Mouse (Mus musculus) forebrain, embryonic 13.5 days (tissue): ENCODE data around the gene Ccdc40. TPM values are rescaled to one million over a fixed set of nuclear protein-coding genes. Genes with fewer than 3 reads are reported as not detected.

ENCODE experiments used
- ATAC-seq: fragments of 200-750 bp; cut with Nextera tagmentation; 2 replicates; pipeline ENCODE4 v1.8.0; 2017
- H3K27ac ChIP-seq: fragments of 300-500 bp; sonication (generic); 2 replicates; pipeline ENCODE4 v1.5.1; 2015; ENCODE audit warnings: inconsistent platforms, mild to moderate bottlenecking, moderate library complexity
- H3K27me3 ChIP-seq: fragments of 300-500 bp; sonication (generic); 2 replicates; pipeline ENCODE4 v1.6.1; 2015; ENCODE audit warnings: mild to moderate bottlenecking, inconsistent platforms
- H3K36me3 ChIP-seq: fragments of 300-500 bp; sonication (generic); 2 replicates; pipeline ENCODE4 v1.6.1; 2015; ENCODE audit warnings: mild to moderate bottlenecking, inconsistent platforms; ENCODE audit not compliant: poor library complexity, severe bottlenecking
- H3K4me1 ChIP-seq: fragments of 300-500 bp; sonication (generic); 2 replicates; pipeline ENCODE4 v1.6.1; 2015; ENCODE audit warnings: inconsistent platforms
- H3K4me2 ChIP-seq: fragments of 300-500 bp; sonication (generic); 2 replicates; pipeline ENCODE4 v1.6.1; 2015; ENCODE audit warnings: inconsistent platforms, mild to moderate bottlenecking, moderate library complexity
- H3K4me3 ChIP-seq: fragments of 300-500 bp; sonication (generic); 2 replicates; pipeline ENCODE4 v1.5.1; 2015; ENCODE audit warnings: mild to moderate bottlenecking, inconsistent platforms
- H3K9ac ChIP-seq: fragments of 300-500 bp; sonication (generic); 2 replicates; pipeline ENCODE4 v1.6.1; 2015; ENCODE audit warnings: mild to moderate bottlenecking, inconsistent platforms
- H3K9me3 ChIP-seq: fragments of 300-500 bp; sonication (generic); replicated peaks from 2 replicates; pipeline ENCODE4 v1.6.1; 2016; ENCODE audit warnings: inconsistent platforms
- WGBS: fragments of 180-500 bp; shearing (Covaris S2); methylation state at CpG from one replicate; pipeline ENCODE4 v1.1.7; 2015; 5-methylcytosine and 5-hydroxymethylcytosine counted together
- polyA plus RNA-seq: library from polyadenylated mRNA; unstranded; fragments of >200 nt; fragmentation: Nextera tagmentation; extraction: Ambion mirVana; gene quantifications from 2 replicates; pipeline ENCODE4 v1.2.1, GENCODE M21; 2015

The Ccdc40 gene
- polyA plus RNA-seq, 1 experiment from 2014 or later = 14.3 TPM

GRCm38 (mm10) chr11:119223124-119223890 lies 5.1 kb upstream of the Ccdc40 start:
- ATAC-seq = no peak
- H3K4me2 ChIP-seq = no peak overlapping the region
- H3K27ac ChIP-seq = no peak overlapping the region; the same call in 1 of the 2 replicates
- H3K36me3 ChIP-seq = 0 out of 2 replicates have a peak, but pooled peaks cover 6% of the 10 kb centered on the region
- no peaks in the 10 kb centered on the region for H3K27me3 ChIP-seq
- WGBS = 79% methylated on average over 20 of the region's 20 CpGs
- H3K4me1 ChIP-seq = peaks cover 83% of the 10 kb centered on the region
- no peak overlapping the region for H3K9ac ChIP-seq
- no peak overlapping the region for H3K4me3 ChIP-seq
- H3K9me3 ChIP-seq = no peaks in the 10 kb centered on the region

DNA sequence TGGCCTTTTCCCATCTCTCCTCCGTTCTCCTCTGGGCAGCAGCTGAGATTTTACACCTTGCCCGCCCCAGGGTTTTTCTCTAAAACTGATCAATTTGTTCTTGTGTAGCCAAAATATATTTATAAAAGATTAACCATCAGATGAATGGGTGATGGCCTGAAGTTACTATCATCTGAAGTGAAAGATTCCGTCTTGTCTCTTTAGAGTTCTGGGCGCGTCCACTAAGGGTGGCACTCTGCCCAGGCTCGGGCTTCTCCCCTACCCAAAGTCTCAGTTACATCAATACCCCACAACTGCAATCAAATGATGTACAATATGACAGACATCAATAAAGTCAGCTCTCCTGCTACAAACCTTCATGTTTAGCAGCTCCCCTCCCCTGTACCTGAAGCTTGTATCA lies 3.4 kb upstream of the Ccdc40 start:
- no peak overlapping the region for H3K4me3 ChIP-seq
- H3K9ac ChIP-seq = no peak overlapping the region
- 0 out of 2 replicates have a peak, but pooled peaks cover 6% of the 10 kb centered on the region for H3K36me3 ChIP-seq
- peaks cover 84% of the 10 kb centered on the region for H3K4me1 ChIP-seq
- 94% methylated on average over 6 of the region's 6 CpGs for WGBS
- no peak overlapping the region for H3K4me2 ChIP-seq
- no peak overlapping the region for H3K27ac ChIP-seq
- H3K27me3 ChIP-seq = no peaks in the 10 kb centered on the region
- no peaks in the 10 kb centered on the region for H3K9me3 ChIP-seq
- no peak for ATAC-seq

GRCm38 (mm10) chr11:119225634-119226033 lies 2.7 kb upstream of the Ccdc40 start:
- H3K4me1 ChIP-seq = peaks cover 83% of the 10 kb centered on the region
- ATAC-seq = no peak
- no peaks in the 10 kb centered on the region for H3K9me3 ChIP-seq
- H3K36me3 ChIP-seq = 0 out of 2 replicates have a peak, but pooled peaks cover 6% of the 10 kb centered on the region
- H3K9ac ChIP-seq = 0 out of 2 replicates have a peak overlapping the region, but pooled peaks have one; percentile 10
- H3K27ac ChIP-seq = no peak overlapping the region
- H3K27me3 ChIP-seq = no peaks in the 10 kb centered on the region
- no peak overlapping the region for H3K4me3 ChIP-seq
- H3K4me2 ChIP-seq = peak overlapping the region; percentile 99
- WGBS = 74% methylated on average over 9 of the region's 9 CpGs

- no peaks in the 10 kb centered on the region for H3K27me3 ChIP-seq
- peaks cover 67% of the 10 kb centered on the region for H3K4me1 ChIP-seq
- ATAC-seq = no peak
- H3K4me2 ChIP-seq = peak overlapping the region; percentile 99
- peak overlapping the region; percentile 93 for H3K9ac ChIP-seq
- H3K27ac ChIP-seq = peak overlapping the region; percentile 82
- H3K36me3 ChIP-seq = peaks cover 10% of the 10 kb centered on the region; the same call in 1 of the 2 replicates
- H3K4me3 ChIP-seq = peak overlapping the region; percentile 83
- H3K9me3 ChIP-seq = no peaks in the 10 kb centered on the region
- 2% methylated on average over 12 of the region's 12 CpGs for WGBS
Measured at GRCm38 (mm10) chr11:119227591-119227990, 781 bp upstream of the Ccdc40 start.

DNA sequence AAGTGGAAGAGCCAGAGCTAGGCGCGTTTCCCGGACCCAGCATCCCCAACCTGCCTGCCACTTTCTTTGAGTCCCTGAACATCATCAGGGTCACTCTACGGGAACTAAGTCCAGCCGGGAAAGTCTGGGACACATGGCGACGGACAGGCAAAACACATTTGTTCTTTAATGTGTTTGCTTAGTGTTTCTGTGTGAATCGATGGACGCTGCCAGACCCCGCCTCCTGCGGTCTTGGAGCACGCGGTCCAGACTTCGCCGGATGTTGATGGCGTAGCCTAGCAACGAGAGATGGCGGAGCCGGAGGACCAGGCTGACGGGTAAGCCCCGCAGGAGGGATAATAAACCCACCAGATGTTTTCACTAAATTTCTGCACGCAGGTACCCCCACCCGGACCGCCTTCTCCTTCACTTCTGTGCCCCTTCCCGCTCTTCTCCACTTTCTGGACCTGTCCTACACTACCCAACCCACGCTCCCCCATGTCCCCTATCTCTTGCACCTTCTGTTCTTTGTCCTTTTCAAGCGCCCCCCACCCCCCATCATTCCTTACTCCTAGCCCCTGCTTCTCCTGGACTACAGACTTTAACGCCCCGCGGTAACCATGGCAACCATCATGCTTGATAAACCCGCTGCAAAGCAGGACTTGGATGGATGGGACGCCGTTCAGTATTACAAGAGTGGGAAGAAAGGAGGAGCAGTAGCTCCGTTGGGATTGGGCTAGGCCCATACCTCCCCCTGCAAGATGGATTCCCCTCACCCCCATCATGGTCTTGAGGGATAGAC lies 664 bp downstream of the Ccdc40 start:
- H3K27me3 ChIP-seq = no peaks in the 10 kb centered on the region
- H3K9me3 ChIP-seq = no peaks in the 10 kb centered on the region
- H3K4me2 ChIP-seq = peak overlapping the region; percentile 99
- peak overlapping the region; percentile 93 for H3K9ac ChIP-seq
- peak overlapping the region; percentile 83 for H3K4me3 ChIP-seq
- H3K4me1 ChIP-seq = peaks cover 53% of the 10 kb centered on the region
- H3K36me3 ChIP-seq = peaks cover 15% of the 10 kb centered on the region
- peak; percentile 89 for ATAC-seq
- 2% methylated on average over 34 of the region's 34 CpGs for WGBS
- peak overlapping the region; percentile 82 for H3K27ac ChIP-seq

GRCm38 (mm10) chr11:119234770-119235169 lies 6.4 kb downstream of the Ccdc40 start:
- Histone ChIP-seq H3K4me3 (no peak overlapping the region), H3K9ac (no peak overlapping the region), H3K36me3 (peaks cover 44% of the 10 kb centered on the region), H3K27ac (no peak overlapping the region), H3K9me3 (no peaks in the 10 kb centered on the region), H3K4me1 (peaks cover 24% of the 10 kb centered on the region), H3K27me3 (no peaks in the 10 kb centered on the region), H3K4me2 (no peak overlapping the region)
- no peak for ATAC-seq
- 96% methylated on average over 10 of the region's 10 CpGs for whole genome bisulfite sequencing

GRCm38 (mm10) chr11:119235596-119235995 lies 7.2 kb downstream of the Ccdc40 start:
- peaks cover 16% of the 10 kb centered on the region for H3K4me1 ChIP-seq
- no peak overlapping the region for H3K27ac ChIP-seq
- 88% methylated on average over 4 of the region's 4 CpGs for WGBS
- no peak for ATAC-seq
- H3K4me3 ChIP-seq = no peak overlapping the region
- peaks cover 52% of the 10 kb centered on the region for H3K36me3 ChIP-seq
- H3K4me2 ChIP-seq = no peak overlapping the region
- H3K9ac ChIP-seq = no peak overlapping the region
- H3K9me3 ChIP-seq = no peaks in the 10 kb centered on the region
- no peaks in the 10 kb centered on the region for H3K27me3 ChIP-seq

DNA sequence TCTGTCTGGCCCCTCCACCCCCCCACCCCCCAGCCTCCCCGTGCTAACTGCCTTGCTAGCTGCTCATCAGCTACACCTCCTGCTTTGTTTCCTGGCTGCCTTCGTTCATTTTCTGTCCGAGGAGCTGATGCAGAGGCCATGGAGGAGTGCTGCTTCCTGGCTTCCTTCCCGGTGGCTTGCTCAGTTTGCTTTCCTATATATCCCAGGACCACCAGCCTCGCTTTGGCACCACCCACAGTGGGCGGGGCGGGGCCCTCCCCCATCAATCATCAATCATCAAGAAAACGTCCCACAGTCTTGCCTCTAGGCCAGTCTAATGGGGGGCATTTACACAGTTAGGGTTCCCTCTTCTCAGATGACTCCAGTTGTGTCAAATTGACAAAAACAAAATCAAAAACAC lies 8.0 kb downstream of the Ccdc40 start:
- Histone ChIP-seq H3K27me3 (no peaks in the 10 kb centered on the region), H3K9me3 (no peaks in the 10 kb centered on the region), H3K4me2 (no peak overlapping the region), H3K9ac (no peak overlapping the region), H3K4me3 (no peak overlapping the region), H3K27ac (no peak overlapping the region), H3K36me3 (peaks cover 59% of the 10 kb centered on the region), H3K4me1 (peaks cover 16% of the 10 kb centered on the region)
- ATAC-seq = no peak
- 36% methylated on average over 8 of the region's 8 CpGs for WGBS

- Histone ChIP-seq H3K27ac (no peak overlapping the region), H3K4me1 (peaks cover 16% of the 10 kb centered on the region), H3K36me3 (peaks cover 54% of the 10 kb centered on the region), H3K27me3 (no peaks in the 10 kb centered on the region), H3K9me3 (no peaks in the 10 kb centered on the region), H3K9ac (no peak overlapping the region), H3K4me3 (no peak overlapping the region), H3K4me2 (no peak overlapping the region)
- 47% methylated on average over 3 of the region's 3 CpGs for WGBS
- no peak for ATAC-seq
Measured at GRCm38 (mm10) chr11:119237007-119237406, 8.6 kb downstream of the Ccdc40 start.

DNA sequence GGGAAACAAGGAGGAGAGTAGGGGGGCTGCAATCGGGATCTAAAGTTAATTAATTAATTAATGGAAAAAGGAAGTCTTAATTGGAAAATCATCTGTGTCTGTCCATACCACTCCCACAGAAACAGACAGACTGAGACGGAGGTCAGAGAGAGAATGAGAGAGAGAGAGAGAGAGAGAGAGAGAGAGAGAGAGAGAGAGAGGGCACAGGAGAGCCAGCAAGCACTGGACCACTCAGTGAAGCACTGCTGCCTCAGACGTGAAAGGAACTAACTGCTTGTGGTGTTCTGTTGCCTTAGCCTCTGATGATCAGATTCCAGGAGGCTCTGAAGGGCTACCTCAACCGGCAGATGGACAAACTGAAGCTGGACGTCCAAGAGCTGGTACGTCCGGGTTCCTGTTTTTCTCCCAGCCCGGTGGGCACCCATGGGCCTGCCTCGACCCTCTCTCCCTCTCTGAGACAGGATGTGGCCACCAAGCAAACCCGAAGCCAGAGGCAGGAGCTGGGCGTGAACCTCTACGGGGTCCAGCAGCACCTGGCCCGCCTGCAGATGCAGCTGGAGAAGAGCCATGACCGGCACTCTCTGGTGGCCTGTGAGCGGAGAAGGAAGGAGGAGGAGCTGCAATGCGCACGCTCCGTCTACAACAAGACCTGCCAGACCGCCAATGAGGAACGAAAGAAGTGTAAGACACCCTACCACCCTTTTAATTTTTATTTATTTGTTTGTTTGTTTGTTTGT lies 9.4 kb downstream of the Ccdc40 start:
- Histone ChIP-seq H3K4me2 (peak overlapping the region; percentile 47), H3K36me3 (peaks cover 56% of the 10 kb centered on the region), H3K9ac (peak overlapping the region; percentile 6; the same call in 1 of the 2 replicates), H3K4me1 (peaks cover 16% of the 10 kb centered on the region), H3K4me3 (peak overlapping the region; percentile 24), H3K27me3 (no peaks in the 10 kb centered on the region), H3K27ac (no peak overlapping the region), H3K9me3 (no peaks in the 10 kb centered on the region)
- peak; percentile 44 for ATAC-seq
- WGBS = 35% methylated on average over 20 of the region's 20 CpGs

DNA sequence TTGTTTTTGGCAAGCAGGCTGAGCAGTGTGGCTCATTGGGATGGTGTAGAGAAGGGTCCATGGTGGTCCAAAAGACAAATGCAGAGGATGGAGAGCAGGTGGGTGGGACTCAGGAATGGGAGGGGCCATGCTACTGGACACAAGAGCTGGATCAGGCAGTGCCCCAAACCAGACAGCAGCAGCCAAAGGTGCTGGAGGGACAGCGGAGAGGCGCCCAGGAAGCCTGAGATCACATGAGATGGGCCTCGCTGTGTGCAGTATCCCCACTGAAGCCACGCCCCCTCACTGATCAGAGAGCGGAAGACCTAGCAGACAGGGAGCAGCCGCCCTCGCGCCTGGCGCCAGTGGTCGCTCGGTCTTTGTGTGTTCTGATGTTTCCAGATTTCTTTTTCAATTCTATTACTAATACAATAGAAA lies 9.9 kb downstream of the Ccdc40 start:
- H3K4me1 ChIP-seq = peaks cover 16% of the 10 kb centered on the region
- peak overlapping the region; percentile 41; the same call in 1 of the 2 replicates for H3K9ac ChIP-seq
- H3K4me3 ChIP-seq = peak overlapping the region; percentile 24
- H3K27ac ChIP-seq = 0 out of 2 replicates have a peak overlapping the region, but pooled peaks have one; percentile 31
- 11% methylated on average over 11 of the region's 11 CpGs for WGBS
- no peaks in the 10 kb centered on the region for H3K27me3 ChIP-seq
- H3K36me3 ChIP-seq = peaks cover 62% of the 10 kb centered on the region
- H3K9me3 ChIP-seq = no peaks in the 10 kb centered on the region
- H3K4me2 ChIP-seq = peak overlapping the region; percentile 47
- ATAC-seq = peak; percentile 52; the same call in 1 of the 2 replicates
